22 mouse cellular contexts compared by ENCODE assay signal in the genomic region with DNA sequence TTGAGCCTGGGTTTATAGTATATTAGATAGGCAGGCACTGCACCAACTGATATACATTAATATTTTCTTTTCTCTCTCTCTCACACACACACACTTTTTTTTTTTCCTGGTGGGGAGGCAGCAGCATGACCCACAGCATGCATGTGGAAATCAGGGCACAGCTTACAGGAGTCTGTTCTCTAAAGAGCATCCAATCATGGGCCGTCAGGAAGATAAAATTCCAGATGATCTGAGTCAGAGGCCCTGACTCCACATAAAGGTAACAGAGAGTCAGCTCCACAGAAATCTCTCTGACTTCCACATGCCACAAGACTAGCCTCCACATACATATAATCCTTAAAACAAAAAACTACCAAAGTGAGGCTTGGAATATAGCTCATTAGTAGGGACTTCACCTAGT. TPM values are rescaled to one million over a fixed set of nuclear protein-coding genes. Genes with fewer than 3 reads are reported as not detected.
DNase-seq lines count a peak whose midpoint lies in the region; ATAC-seq and TF ChIP-seq lines count a peak whose summit lies in the region.
"Had no signal": no experiment of that assay in that cellular context is flagged by ENCODE, and none has a peak within 500 bp of the region (broad histone marks: within the 10 kb centered on the region; RNA-seq: fewer than 3 reads in every experiment).

No protein-coding gene starts in this region.

- TF ChIP-seq POLR2A in heart, adult 2 months (IDR thresholded peaks at IDR 0.05; ENCODE audit: insufficient read depth, low read depth, low read length) = no peak

- peaks cover 8% of the 10 kb centered on the region for H3K79me2 ChIP-seq in heart, adult 2 months (replicated peaks; ENCODE audit: control insufficient read depth, insufficient read depth, low read length)

- no peak for TF ChIP-seq EP300 in heart, adult 2 months (IDR thresholded peaks at IDR 0.05; ENCODE audit: insufficient read depth, low read depth, low read length)
- no peak for TF ChIP-seq EP300 in heart, postnatal 0 days (IDR thresholded peaks at IDR 0.05; ENCODE audit: low read depth)

- DNase-seq in adrenal gland, postnatal 10 days = peak; percentile 15
- no peak for DNase-seq in adrenal gland, postnatal 4 days (ENCODE audit: low spot score in 2 of 2)
- peak in 1 of 2 experiments; percentile 6 for DNase-seq in heart, adult 2 months
- DNase-seq in heart, adult 8-10 months (ENCODE audit: low spot score) = no peak
- DNase-seq in heart, postnatal 0 days (ENCODE audit: low spot score) = no peak
- no peak for DNase-seq in heart, postnatal 25 days (ENCODE audit: low spot score)
- DNase-seq in adrenal gland, postnatal 36 days = peak; percentile 32 to 33
- DNase-seq: heart, postnatal 4 days; kidney, postnatal 36 days; lung, adult 2 months; lung, postnatal 14 days; thymus, postnatal 14 days had no signal

- H3K9me3 ChIP-seq in heart, postnatal 0 days (replicated peaks; ENCODE audit: control insufficient read depth, low read length) = no peaks in the 10 kb centered on the region
- H3K9me3 ChIP-seq: forebrain, embryonic 10.5 days; kidney, embryonic 15.5 days; limb, embryonic 13.5 days; liver, embryonic 12.5 days had no signal

- intact Hi-C loops in heart, adult 2 months (cut with DNase I) = no loop called here
- intact Hi-C loops in heart, postnatal 25 days (cut with DNase I) = no loop called here

- peak; percentile 53; the same call in 1 of the 2 replicates for ATAC-seq in heart, postnatal 0 days (ENCODE audit: insufficient read depth, low read depth)
- no peak for ATAC-seq in activated CD4-positive, CD25-positive, alpha-beta regulatory T cell, adult 4 months
- ATAC-seq: forebrain, embryonic 16.5 days; inflammation-experienced regulatory T-cells, adult 6 months; liver, embryonic 12.5 days; Patski had no signal

- peaks cover 2% of the 10 kb centered on the region for H3K4me1 ChIP-seq in heart, adult 2 months (ENCODE audit: control insufficient read depth, insufficient read depth, low read length)
- peaks cover 25% of the 10 kb centered on the region for H3K4me1 ChIP-seq in heart, postnatal 0 days (ENCODE audit: control insufficient read depth, insufficient read depth)
- H3K4me1 ChIP-seq: forebrain, embryonic 10.5 days had no signal

- H3K36me3 ChIP-seq in heart, adult 2 months (ENCODE audit: control insufficient read depth, insufficient read depth, low read length) = peaks cover 22% of the 10 kb centered on the region
- peaks cover 19% of the 10 kb centered on the region for H3K36me3 ChIP-seq in heart, postnatal 0 days (replicated peaks; ENCODE audit: control insufficient read depth, insufficient read depth, low read length)

- H3K27ac ChIP-seq in heart, adult 2 months = peak overlapping the region; percentile 26; the same call in 1 of the 2 replicates
- H3K27ac ChIP-seq in heart, postnatal 0 days (ENCODE audit: low read depth) = peak overlapping the region; percentile 43; the same call in 1 of the 2 replicates
- H3K27ac ChIP-seq: forebrain, embryonic 10.5 days; hindbrain, embryonic 14.5 days; kidney, embryonic 15.5 days; limb, embryonic 13.5 days; liver, embryonic 12.5 days had no signal

- H3K9ac ChIP-seq in heart, adult 2 months (ENCODE audit: low read depth, low read length) = no peak overlapping the region
- H3K9ac ChIP-seq in heart, postnatal 0 days (replicated peaks; ENCODE audit: low read depth, low read length) = no peak overlapping the region
- H3K9ac ChIP-seq: hindbrain, embryonic 14.5 days; kidney, embryonic 15.5 days; limb, embryonic 13.5 days; liver, embryonic 12.5 days had no signal

- no peak for TF ChIP-seq CTCF in heart, adult 2 months (IDR thresholded peaks at IDR 0.05)
- no peak for TF ChIP-seq CTCF in heart, postnatal 0 days (IDR thresholded peaks at IDR 0.05; ENCODE audit: low read depth)

- H3K4me3 ChIP-seq in heart, adult 2 months = no peak overlapping the region
- no peak overlapping the region for H3K4me3 ChIP-seq in heart, postnatal 0 days (ENCODE audit: low read depth, low read length)
- H3K4me3 ChIP-seq: forebrain, embryonic 10.5 days; kidney, embryonic 15.5 days; limb, embryonic 13.5 days; liver, embryonic 12.5 days had no signal

- 19% methylated on average over 1 of the region's 1 CpGs for WGBS in heart, adult 2 months
- WGBS in heart, postnatal 0 days = 6% methylated on average over 1 of the region's 1 CpGs

- H3K4me2 ChIP-seq in heart, postnatal 0 days (ENCODE audit: low read depth, low read length) = no peak overlapping the region
- H3K4me2 ChIP-seq: hindbrain, embryonic 14.5 days; kidney, embryonic 15.5 days; limb, embryonic 13.5 days; liver, embryonic 12.5 days; midbrain, embryonic 11.5 days had no signal

- no peaks in the 10 kb centered on the region for H3K27me3 ChIP-seq in heart, adult 2 months (ENCODE audit: control insufficient read depth, insufficient read depth, low read length)
- no peaks in the 10 kb centered on the region for H3K27me3 ChIP-seq in heart, postnatal 0 days (ENCODE audit: control insufficient read depth, insufficient read depth, low read length)
- H3K27me3 ChIP-seq: kidney, embryonic 15.5 days; limb, embryonic 13.5 days; liver, embryonic 12.5 days; Patski had no signal

RNA-seq across cellular contexts. Expression of a gene that starts 16.9 kb away (rescaled TPM):
- total RNA-seq in adrenal gland, postnatal 10 days (2021) = 100 to 1,000 TPM; 111 to 130 TPM
- 100 to 1,000 TPM; 180 to 189 TPM for total RNA-seq in adrenal gland, postnatal 4 days (2021)
- total RNA-seq in heart, adult 2 months (2021) = 10 to 100 TPM; 76.8 to 79.8 TPM
- polyA plus RNA-seq in heart, adult 2 months (2012; rRNA removed) = 77.8 and 93.2 TPM in 2 replicates
- total RNA-seq in heart, adult 8-10 months (2022) = 10 to 100 TPM; 74.9 to 84.2 (median 79.7) TPM
- 119 and 198 TPM in 2 replicates for total RNA-seq in heart, postnatal 0 days (2014; rRNA removed; ENCODE audit: low replicate concordance)
- 74.3 and 79.9 TPM in 2 replicates for polyA plus RNA-seq in heart, postnatal 0 days (2015; fragmentation: Nextera tagmentation; extraction: Ambion mirVana)
- total RNA-seq in heart, postnatal 25 days (2021) = 10 to 100 TPM; 79.9 to 87.0 TPM
- 100 to 1,000 TPM; 117 to 215 TPM for total RNA-seq in adrenal gland, postnatal 36 days (2021)
- polyA plus RNA-seq in activated CD4-positive, CD25-positive, alpha-beta regulatory T cell, adult 4 months (2017; shearing (Covaris generic)) = 100 to 1,000 TPM; 168 to 169 TPM

Comparison
In these comparisons a context has a peak if more than half of its experiments do, and no peak if none do; other contexts are left out.
1. DNase-seq: peak in adrenal gland, postnatal 10 days (single experiment) and adrenal gland, postnatal 36 days (2 of 2); none in adrenal gland, postnatal 4 days (0 of 2), heart, adult 8-10 months (single experiment), heart, postnatal 0 days (single experiment) and heart, postnatal 25 days (single experiment).